Mouse (Mus musculus): ENCODE measurements around the gene Rxfp4. TPM values are rescaled to one million over a fixed set of nuclear protein-coding genes. Genes with fewer than 3 reads are reported as not detected.

Rxfp4 gene
- polyA plus RNA-seq, 1 experiment from 2014 or later = not detected

GRCm38 (mm10) chr3:88635506-88636275 lies 17.3 kb downstream of the Rxfp4 start:
- Histone ChIP-seq H3K27ac (ENCODE audit: low read depth, low read length) (no peak overlapping the region), H3K36me3 (ENCODE audit: control insufficient read depth, insufficient read depth, low read length) (peaks cover 63% of the 10 kb centered on the region), H3K9ac (ENCODE audit: low read length) (no peak overlapping the region), H3K4me2 (ENCODE audit: low read depth) (no peak overlapping the region), H3K27me3 (ENCODE audit: control insufficient read depth, insufficient read depth, low read length) (no peaks in the 10 kb centered on the region), H3K9me3 (ENCODE audit: control insufficient read depth, low read length) (no peaks in the 10 kb centered on the region), H3K4me1 (ENCODE audit: control insufficient read depth, insufficient read depth, low read length) (no peaks in the 10 kb centered on the region), H3K4me3 (ENCODE audit: low read depth, low read length) (no peak overlapping the region)
- whole genome bisulfite sequencing = 93% methylated on average over 19 of the region's 19 CpGs
- no peak for DNase-seq (ENCODE audit: low spot score)
- no peak for ATAC-seq (ENCODE audit: insufficient read depth, low FRiP score, low TSS enrichment)

GRCm38 (mm10) chr3:88633056-88633455 lies 19.9 kb downstream of the Rxfp4 start:
- peaks cover 56% of the 10 kb centered on the region for H3K36me3 ChIP-seq (ENCODE audit: control insufficient read depth, insufficient read depth, low read length)
- ATAC-seq (ENCODE audit: insufficient read depth, low FRiP score, low TSS enrichment) = no peak
- 95% methylated on average over 10 of the region's 10 CpGs for WGBS

DNA sequence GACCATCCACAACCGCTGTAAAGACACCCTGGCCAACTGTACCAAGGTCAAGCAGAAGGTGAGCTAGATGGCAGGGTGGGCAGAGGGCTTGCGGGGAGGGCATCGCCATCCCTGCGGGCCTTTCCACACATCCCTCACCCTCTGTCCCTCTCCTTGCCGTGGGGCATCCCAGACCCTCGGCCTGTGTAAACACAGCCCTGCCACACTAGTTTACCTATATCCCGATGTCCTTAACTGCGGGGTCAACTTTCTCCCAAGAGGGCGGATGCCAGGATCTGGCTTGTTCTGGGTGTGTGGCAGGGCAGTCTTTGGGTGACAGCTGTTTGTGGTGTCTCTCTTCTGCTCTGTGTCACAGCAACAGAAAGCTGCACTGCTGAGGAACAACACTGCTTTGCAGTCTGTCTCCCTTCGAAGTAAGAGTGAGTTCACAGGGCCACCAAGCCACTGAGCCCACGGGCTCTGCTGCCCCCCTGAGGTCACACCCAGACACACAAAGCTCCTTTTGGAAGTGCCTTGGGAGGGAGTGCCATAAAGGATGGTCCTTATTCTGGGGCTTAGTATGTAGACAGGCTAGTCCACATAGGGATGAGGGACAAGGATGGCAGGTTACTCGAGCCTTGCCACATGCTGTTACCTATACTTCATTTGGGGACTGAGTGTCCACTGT lies 20.9 kb downstream of the Rxfp4 start:
- Histone ChIP-seq H3K4me1 (ENCODE audit: control insufficient read depth, insufficient read depth, low read length) (no peaks in the 10 kb centered on the region), H3K9ac (ENCODE audit: low read length) (no peak overlapping the region), H3K27me3 (ENCODE audit: control insufficient read depth, insufficient read depth, low read length) (no peaks in the 10 kb centered on the region), H3K9me3 (ENCODE audit: control insufficient read depth, low read length) (no peaks in the 10 kb centered on the region), H3K36me3 (ENCODE audit: control insufficient read depth, insufficient read depth, low read length) (peaks cover 53% of the 10 kb centered on the region), H3K4me2 (ENCODE audit: low read depth) (no peak overlapping the region), H3K27ac (ENCODE audit: low read depth, low read length) (no peak overlapping the region), H3K4me3 (ENCODE audit: low read depth, low read length) (no peak overlapping the region)
- ATAC-seq (ENCODE audit: insufficient read depth, low FRiP score, low TSS enrichment) = no peak
- peak; percentile 50 for DNase-seq (ENCODE audit: low spot score)
- WGBS = 82% methylated on average over 12 of the region's 12 CpGs

More at GRCm38 (mm10) chr3:88633056-88633455, 19.9 kb downstream of the Rxfp4 start:
- H3K27ac ChIP-seq (ENCODE audit: low read depth, low read length) = no peak overlapping the region
- H3K4me1 ChIP-seq (ENCODE audit: control insufficient read depth, insufficient read depth, low read length) = no peaks in the 10 kb centered on the region
- H3K27me3 ChIP-seq (ENCODE audit: control insufficient read depth, insufficient read depth, low read length) = no peaks in the 10 kb centered on the region
- H3K9me3 ChIP-seq (ENCODE audit: control insufficient read depth, low read length) = no peaks in the 10 kb centered on the region
- no peak overlapping the region for H3K4me3 ChIP-seq (ENCODE audit: low read depth, low read length)
- no peak overlapping the region for H3K4me2 ChIP-seq (ENCODE audit: low read depth)
- no peak for DNase-seq (ENCODE audit: low spot score)
- H3K9ac ChIP-seq (ENCODE audit: low read length) = no peak overlapping the region

GRCm38 (mm10) chr3:88630849-88631341 lies 22.0 kb downstream of the Rxfp4 start:
- Histone ChIP-seq H3K4me3 (ENCODE audit: low read depth, low read length) (no peak overlapping the region), H3K4me2 (ENCODE audit: low read depth) (no peak overlapping the region), H3K9me3 (ENCODE audit: control insufficient read depth, low read length) (no peaks in the 10 kb centered on the region), H3K27me3 (ENCODE audit: control insufficient read depth, insufficient read depth, low read length) (no peaks in the 10 kb centered on the region), H3K36me3 (ENCODE audit: control insufficient read depth, insufficient read depth, low read length) (peaks cover 41% of the 10 kb centered on the region), H3K4me1 (ENCODE audit: control insufficient read depth, insufficient read depth, low read length) (0 out of 2 replicates have a peak, but pooled peaks cover 4% of the 10 kb centered on the region), H3K9ac (ENCODE audit: low read length) (no peak overlapping the region), H3K27ac (ENCODE audit: low read depth, low read length) (no peak overlapping the region)
- ATAC-seq (ENCODE audit: insufficient read depth, low FRiP score, low TSS enrichment) (no peak), DNase-seq (ENCODE audit: low spot score) (no peak)
- WGBS = 79% methylated on average over 6 of the region's 6 CpGs

DNA sequence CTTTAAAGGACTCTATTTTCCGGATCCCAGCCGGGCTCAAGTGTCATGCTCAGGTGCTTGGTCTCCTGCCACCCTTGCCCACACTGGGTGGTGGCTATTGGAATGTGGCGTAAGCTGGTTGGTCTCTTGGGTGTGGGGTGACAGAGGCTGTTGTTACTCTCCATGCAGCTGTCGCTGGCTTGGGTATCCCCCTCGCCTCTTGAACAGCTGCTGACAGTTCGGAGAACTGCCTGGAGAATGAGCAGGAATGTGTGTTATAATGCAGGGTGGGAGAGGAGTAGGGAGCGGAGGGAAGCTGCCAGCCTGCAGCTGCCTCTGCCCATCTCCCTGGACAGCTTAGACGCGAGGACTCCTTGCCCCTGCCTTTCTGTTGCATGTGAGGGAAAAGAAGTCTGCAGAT lies 22.9 kb downstream of the Rxfp4 start:
- 83% methylated on average over 9 of the region's 9 CpGs for WGBS
- H3K4me1 ChIP-seq (ENCODE audit: control insufficient read depth, insufficient read depth, low read length) = peaks cover 6% of the 10 kb centered on the region
- no peaks in the 10 kb centered on the region for H3K27me3 ChIP-seq (ENCODE audit: control insufficient read depth, insufficient read depth, low read length)

DNA sequence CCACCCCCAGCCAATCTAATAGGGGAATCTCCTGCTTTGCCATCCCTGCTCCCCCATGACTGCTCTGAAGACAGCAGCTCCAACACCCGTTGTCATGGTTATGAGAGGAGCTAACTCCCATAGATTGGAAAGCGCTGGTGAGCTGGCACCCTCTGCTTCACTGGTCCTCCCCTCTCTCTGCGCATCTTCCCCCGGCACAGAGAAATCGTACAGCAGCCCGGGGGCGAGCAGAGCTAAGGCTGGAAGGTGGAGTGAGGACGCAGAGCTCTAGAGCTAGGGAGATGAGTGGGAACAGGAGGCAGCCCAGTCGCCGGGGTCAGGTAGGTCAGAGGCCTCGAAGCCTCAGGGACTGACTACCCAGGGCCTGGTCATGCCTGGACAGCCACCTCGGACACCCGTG lies 23.7 kb downstream of the Rxfp4 start:
- ATAC-seq (ENCODE audit: insufficient read depth, low FRiP score, low TSS enrichment) = no peak
- 82% methylated on average over 13 of the region's 13 CpGs for WGBS
- no peak overlapping the region for H3K27ac ChIP-seq (ENCODE audit: low read depth, low read length)
- DNase-seq (ENCODE audit: low spot score) = no peak
- H3K27me3 ChIP-seq (ENCODE audit: control insufficient read depth, insufficient read depth, low read length) = no peaks in the 10 kb centered on the region
- H3K9ac ChIP-seq (ENCODE audit: low read length) = no peak overlapping the region
- H3K4me3 ChIP-seq (ENCODE audit: low read depth, low read length) = no peak overlapping the region
- no peaks in the 10 kb centered on the region for H3K9me3 ChIP-seq (ENCODE audit: control insufficient read depth, low read length)
- H3K36me3 ChIP-seq (ENCODE audit: control insufficient read depth, insufficient read depth, low read length) = peaks cover 25% of the 10 kb centered on the region
- H3K4me2 ChIP-seq (ENCODE audit: low read depth) = no peak overlapping the region
- peaks cover 13% of the 10 kb centered on the region for H3K4me1 ChIP-seq (ENCODE audit: control insufficient read depth, insufficient read depth, low read length)

More for the DNA sequence above, 22.9 kb downstream of the Rxfp4 start:
- DNase-seq (ENCODE audit: low spot score) = no peak
- Histone ChIP-seq H3K4me3 (ENCODE audit: low read depth, low read length) (no peak overlapping the region), H3K9ac (ENCODE audit: low read length) (no peak overlapping the region), H3K9me3 (ENCODE audit: control insufficient read depth, low read length) (no peaks in the 10 kb centered on the region), H3K36me3 (ENCODE audit: control insufficient read depth, insufficient read depth, low read length) (peaks cover 32% of the 10 kb centered on the region), H3K4me2 (ENCODE audit: low read depth) (no peak overlapping the region), H3K27ac (ENCODE audit: low read depth, low read length) (no peak overlapping the region)
- ATAC-seq (ENCODE audit: insufficient read depth, low FRiP score, low TSS enrichment) = no peak

DNA sequence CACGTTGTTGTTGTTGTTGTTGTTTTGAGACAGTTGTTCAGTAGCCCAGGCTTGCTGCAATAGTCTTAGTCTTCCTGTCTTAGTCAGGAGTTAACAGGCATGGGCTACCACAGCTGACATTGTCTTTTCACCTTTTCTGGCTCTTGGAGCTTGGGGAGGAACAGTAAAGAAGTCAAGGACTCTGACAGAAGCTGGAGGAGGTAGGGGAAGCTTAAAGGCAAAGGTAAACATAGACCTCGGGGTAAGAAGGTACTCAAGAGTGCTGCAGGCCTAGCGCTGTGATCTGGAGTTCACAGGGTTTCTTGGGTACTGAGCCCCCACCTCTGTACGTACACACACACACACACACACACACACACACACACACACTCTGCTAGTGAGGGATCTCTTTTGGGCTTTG lies 24.2 kb downstream of the Rxfp4 start:
- no peak overlapping the region for H3K4me3 ChIP-seq (ENCODE audit: low read depth, low read length)
- no peak overlapping the region for H3K9ac ChIP-seq (ENCODE audit: low read length)
- peaks cover 24% of the 10 kb centered on the region for H3K36me3 ChIP-seq (ENCODE audit: control insufficient read depth, insufficient read depth, low read length)
- no peak overlapping the region for H3K27ac ChIP-seq (ENCODE audit: low read depth, low read length)
- H3K4me2 ChIP-seq (ENCODE audit: low read depth) = no peak overlapping the region
- WGBS = 87% methylated on average over 4 of the region's 4 CpGs
- H3K27me3 ChIP-seq (ENCODE audit: control insufficient read depth, insufficient read depth, low read length) = no peaks in the 10 kb centered on the region
- H3K9me3 ChIP-seq (ENCODE audit: control insufficient read depth, low read length) = no peaks in the 10 kb centered on the region
- H3K4me1 ChIP-seq (ENCODE audit: control insufficient read depth, insufficient read depth, low read length) = peaks cover 18% of the 10 kb centered on the region
- no peak for ATAC-seq (ENCODE audit: insufficient read depth, low FRiP score, low TSS enrichment)
- no peak for DNase-seq (ENCODE audit: low spot score)

- Histone ChIP-seq H3K36me3 (ENCODE audit: control insufficient read depth, insufficient read depth, low read length) (peaks cover 16% of the 10 kb centered on the region), H3K4me3 (ENCODE audit: low read depth, low read length) (no peak overlapping the region), H3K4me2 (ENCODE audit: low read depth) (no peak overlapping the region), H3K27me3 (ENCODE audit: control insufficient read depth, insufficient read depth, low read length) (no peaks in the 10 kb centered on the region), H3K9me3 (ENCODE audit: control insufficient read depth, low read length) (no peaks in the 10 kb centered on the region), H3K4me1 (ENCODE audit: control insufficient read depth, insufficient read depth, low read length) (peaks cover 20% of the 10 kb centered on the region), H3K9ac (ENCODE audit: low read length) (no peak overlapping the region), H3K27ac (ENCODE audit: low read depth, low read length) (no peak overlapping the region)
- WGBS = 96% methylated on average over 2 of the region's 2 CpGs
- ATAC-seq (ENCODE audit: insufficient read depth, low FRiP score, low TSS enrichment) (no peak), DNase-seq (ENCODE audit: low spot score) (no peak)
These were observed 25.4 kb downstream of the Rxfp4 start for GRCm38 (mm10) chr3:88627535-88627934.

DNA sequence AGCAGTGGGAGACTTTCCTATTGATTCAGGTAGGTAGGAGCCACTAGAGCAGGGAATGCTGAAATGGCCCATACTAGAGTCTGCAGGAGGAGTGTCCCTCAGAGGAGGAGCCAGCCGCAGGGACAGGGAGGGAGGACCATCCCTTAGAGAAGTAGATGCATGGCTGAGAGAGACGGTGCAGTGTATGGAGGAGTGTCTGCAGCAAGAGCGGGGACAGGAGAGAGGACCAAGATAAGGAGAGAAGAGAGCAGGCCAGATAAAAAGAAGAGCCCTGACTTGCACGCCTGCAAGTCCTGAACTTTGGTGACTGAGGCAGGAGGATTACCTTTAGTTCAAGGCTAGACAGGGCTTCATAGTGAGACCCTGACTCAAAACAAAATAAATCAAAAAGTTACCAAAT lies 25.8 kb downstream of the Rxfp4 start:
- Histone ChIP-seq H3K4me2 (ENCODE audit: low read depth) (no peak overlapping the region), H3K9me3 (ENCODE audit: control insufficient read depth, low read length) (no peaks in the 10 kb centered on the region), H3K27ac (ENCODE audit: low read depth, low read length) (no peak overlapping the region), H3K36me3 (ENCODE audit: control insufficient read depth, insufficient read depth, low read length) (peaks cover 13% of the 10 kb centered on the region), H3K4me1 (ENCODE audit: control insufficient read depth, insufficient read depth, low read length) (peaks cover 20% of the 10 kb centered on the region), H3K9ac (ENCODE audit: low read length) (no peak overlapping the region), H3K4me3 (ENCODE audit: low read depth, low read length) (no peak overlapping the region), H3K27me3 (ENCODE audit: control insufficient read depth, insufficient read depth, low read length) (no peaks in the 10 kb centered on the region)
- 63% methylated on average over 4 of the region's 4 CpGs for whole genome bisulfite sequencing
- ATAC-seq (ENCODE audit: insufficient read depth, low FRiP score, low TSS enrichment) = no peak
- no peak for DNase-seq (ENCODE audit: low spot score)
